In the genomic region with DNA sequence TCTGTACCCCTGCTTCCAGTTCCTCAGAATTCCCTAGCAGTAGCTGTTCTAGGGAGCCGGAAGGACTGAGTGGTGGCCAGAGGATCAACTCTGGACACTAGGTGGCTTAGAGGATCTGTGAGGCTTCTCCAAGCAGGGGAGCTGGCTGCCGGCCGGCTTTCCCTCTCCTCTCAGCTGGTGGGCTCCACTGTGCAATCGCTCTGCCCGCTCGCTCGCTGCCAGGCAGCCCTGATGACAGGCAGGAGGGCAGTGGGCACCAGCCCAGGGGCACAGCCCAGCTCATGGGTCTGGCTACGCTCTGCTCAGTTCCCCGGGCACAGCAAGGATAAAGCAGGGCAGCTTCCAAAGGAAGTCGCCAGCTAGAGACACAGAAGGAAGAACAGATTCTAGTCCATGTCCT, we compare ENCODE assay signal across 8 mouse cellular contexts. TPM values are rescaled to one million over a fixed set of nuclear protein-coding genes. Genes with fewer than 3 reads are reported as not detected.
DNase-seq lines count a peak whose midpoint lies in the region; ATAC-seq lines count a peak whose summit lies in the region.
"Had no signal": no experiment of that assay in that cellular context is flagged by ENCODE, and none has a peak within 500 bp of the region (broad histone marks: within the 10 kb centered on the region; RNA-seq: fewer than 3 reads in every experiment).

No protein-coding gene starts in this region.

- H3K27ac ChIP-seq in brown adipose tissue, adult 24 weeks (replicated peaks; ENCODE audit: low read depth, low read length): no peak overlapping the region
- H3K27ac ChIP-seq in forebrain, embryonic 16.5 days (ENCODE audit: low read length): no peak overlapping the region
- H3K27ac ChIP-seq in hindbrain, embryonic 14.5 days: no peak overlapping the region
- H3K27ac ChIP-seq in limb, embryonic 10.5 days: 0 out of 2 replicates have a peak overlapping the region, but pooled peaks have one; percentile 32
- H3K27ac ChIP-seq in neural tube, embryonic 12.5 days: no peak overlapping the region
- H3K27ac ChIP-seq: limb, embryonic 15.5 days had no signal

- ATAC-seq in forebrain, embryonic 16.5 days: peak; percentile 83
- ATAC-seq in hindbrain, embryonic 14.5 days (ENCODE audit: low FRiP score): peak; percentile 77
- peak; percentile 39; the same call in 1 of the 2 replicates for ATAC-seq in neural tube, embryonic 12.5 days (ENCODE audit: low FRiP score, low read depth)
- ATAC-seq in erythroblast, adult 5-6 weeks (replicated peaks; ENCODE audit: low FRiP score, poor library complexity, severe bottlenecking): no peak

- peak; percentile 80 for DNase-seq in Muller cell, postnatal 12 days (ENCODE audit: inconsistent ontology term)
- peak; percentile 67 for DNase-seq in hindbrain, embryonic 14.5 days (ENCODE audit: low spot score)
- peak; percentile 56 for DNase-seq in limb, embryonic 10.5 days (ENCODE audit: low spot score)

- peak overlapping the region; percentile 39 for H3K4me3 ChIP-seq in brown adipose tissue, adult 24 weeks (ENCODE audit: insufficient read depth, low read depth, low read length)
- H3K4me3 ChIP-seq in forebrain, embryonic 16.5 days (replicated peaks; ENCODE audit: low read length): no peak overlapping the region
- H3K4me3 ChIP-seq in hindbrain, embryonic 14.5 days (replicated peaks; ENCODE audit: low read length): no peak overlapping the region
- no peak overlapping the region for H3K4me3 ChIP-seq in limb, embryonic 10.5 days
- H3K4me3 ChIP-seq in neural tube, embryonic 12.5 days: no peak overlapping the region
- H3K4me3 ChIP-seq: limb, embryonic 15.5 days had no signal

- WGBS in forebrain, embryonic 16.5 days: 8% methylated on average over 10 of the region's 10 CpGs
- 9% methylated on average over 10 of the region's 10 CpGs for WGBS in hindbrain, embryonic 14.5 days
- 18% methylated on average over 10 of the region's 10 CpGs for WGBS in limb, embryonic 10.5 days
- WGBS in neural tube, embryonic 12.5 days: 17% methylated on average over 10 of the region's 10 CpGs

- no peak overlapping the region for H3K4me2 ChIP-seq in forebrain, embryonic 16.5 days (ENCODE audit: low read length)
- peak overlapping the region; percentile 34 for H3K4me2 ChIP-seq in hindbrain, embryonic 14.5 days (replicated peaks)
- peak overlapping the region; percentile 49 for H3K4me2 ChIP-seq in neural tube, embryonic 12.5 days (replicated peaks)
- H3K4me2 ChIP-seq: limb, embryonic 15.5 days had no signal

- peaks cover 58% of the 10 kb centered on the region for H3K27me3 ChIP-seq in forebrain, embryonic 16.5 days (replicated peaks; ENCODE audit: control insufficient read depth, insufficient read depth, low read length)
- peaks cover 71% of the 10 kb centered on the region for H3K27me3 ChIP-seq in hindbrain, embryonic 14.5 days (ENCODE audit: control insufficient read depth, insufficient read depth, low read length)
- H3K27me3 ChIP-seq in limb, embryonic 10.5 days (ENCODE audit: low read depth, poor library complexity, severe bottlenecking): peaks cover 100% of the 10 kb centered on the region
- peaks cover 77% of the 10 kb centered on the region for H3K27me3 ChIP-seq in neural tube, embryonic 12.5 days (replicated peaks)

- no peaks in the 10 kb centered on the region for H3K36me3 ChIP-seq in forebrain, embryonic 16.5 days (ENCODE audit: control insufficient read depth, insufficient read depth)
- no peaks in the 10 kb centered on the region for H3K36me3 ChIP-seq in hindbrain, embryonic 14.5 days (replicated peaks; ENCODE audit: control insufficient read depth, insufficient read depth)
- H3K36me3 ChIP-seq in limb, embryonic 10.5 days: no peaks in the 10 kb centered on the region
- no peaks in the 10 kb centered on the region for H3K36me3 ChIP-seq in neural tube, embryonic 12.5 days
- H3K36me3 ChIP-seq: limb, embryonic 15.5 days had no signal

- H3K9me3 ChIP-seq in forebrain, embryonic 16.5 days (ENCODE audit: control insufficient read depth, low read length): no peaks in the 10 kb centered on the region
- no peaks in the 10 kb centered on the region for H3K9me3 ChIP-seq in hindbrain, embryonic 14.5 days (ENCODE audit: control insufficient read depth, low read length)
- no peaks in the 10 kb centered on the region for H3K9me3 ChIP-seq in limb, embryonic 10.5 days (replicated peaks)
- H3K9me3 ChIP-seq in neural tube, embryonic 12.5 days: no peaks in the 10 kb centered on the region
- H3K9me3 ChIP-seq: limb, embryonic 15.5 days had no signal

- no peaks in the 10 kb centered on the region; the same call in 1 of the 2 replicates for H3K4me1 ChIP-seq in brown adipose tissue, adult 24 weeks (ENCODE audit: control insufficient read depth, insufficient read depth, insufficient read length, low read length)
- peaks cover 38% of the 10 kb centered on the region for H3K4me1 ChIP-seq in forebrain, embryonic 16.5 days (replicated peaks; ENCODE audit: control insufficient read depth, insufficient read depth, low read length)
- H3K4me1 ChIP-seq in hindbrain, embryonic 14.5 days (replicated peaks; ENCODE audit: control insufficient read depth, insufficient read depth, low read length): peaks cover 28% of the 10 kb centered on the region
- peaks cover 71% of the 10 kb centered on the region for H3K4me1 ChIP-seq in limb, embryonic 10.5 days
- H3K4me1 ChIP-seq in neural tube, embryonic 12.5 days: peaks cover 47% of the 10 kb centered on the region

- H3K9ac ChIP-seq in forebrain, embryonic 16.5 days (replicated peaks; ENCODE audit: low read depth, low read length): no peak overlapping the region
- H3K9ac ChIP-seq in hindbrain, embryonic 14.5 days: peak overlapping the region; percentile 31; the same call in 1 of the 2 replicates
- 0 out of 2 replicates have a peak overlapping the region, but pooled peaks have one; percentile 33 for H3K9ac ChIP-seq in neural tube, embryonic 12.5 days
- H3K9ac ChIP-seq: limb, embryonic 15.5 days had no signal

RNA-seq across cellular contexts. Expression of gene Casz1, which starts 7.7 kb away (rescaled TPM):
- polyA plus RNA-seq in brown adipose tissue, adult 24 weeks (2012; ENCODE audit: insufficient read depth, insufficient read length, missing spikeins): 1.3 and 1.4 TPM in 2 replicates
- polyA plus RNA-seq in forebrain, embryonic 16.5 days (2015; fragmentation: Nextera tagmentation; extraction: Ambion mirVana): 0.98 and 1.0 TPM in 2 replicates
- polyA plus RNA-seq in hindbrain, embryonic 14.5 days (2014; fragmentation: Nextera tagmentation; extraction: Ambion mirVana): 6.6 and 7.1 TPM in 2 replicates
- 1.0 and 2.1 TPM in 2 replicates for polyA plus RNA-seq in limb, embryonic 10.5 days (2016; fragmentation: Nextera tagmentation; extraction: Ambion mirVana)
- 14.2 and 16.3 TPM in 2 replicates for polyA plus RNA-seq in neural tube, embryonic 12.5 days (2016; fragmentation: Nextera tagmentation; extraction: Ambion mirVana)
- total RNA-seq in erythroblast, adult 5-6 weeks (2015; ENCODE audit: low replicate concordance): 1.5 and 2.5 TPM in 2 replicates
- total RNA-seq in erythroblast, adult 5-6 weeks (2017; ENCODE audit: low replicate concordance): 1.2 and 1.5 TPM in 2 replicates
